ENCODE assay signal across 10 mouse cellular contexts in genomic region chr14:30177850-30178249, GRCm38 (mm10).
DNase-seq lines count a peak whose midpoint lies in the region; ATAC-seq and TF ChIP-seq lines count a peak whose summit lies in the region.
"Had no signal": no experiment of that assay in that cellular context is flagged by ENCODE, and none has a peak within 500 bp of the region (broad histone marks: within the 10 kb centered on the region; RNA-seq: fewer than 3 reads in every experiment).

No protein-coding gene starts in this region.

- no peak overlapping the region for H3K4me3 ChIP-seq in liver, adult 2 months (ENCODE audit: insufficient read depth, low read depth, low read length)
- H3K4me3 ChIP-seq in heart, embryonic 15.5 days: no peak overlapping the region
- H3K4me3 ChIP-seq in midbrain, embryonic 15.5 days: no peak overlapping the region
- H3K4me3 ChIP-seq: erythroblast, embryonic 14.5 days; limb, embryonic 13.5 days had no signal

- no peak overlapping the region for H3K4me2 ChIP-seq in heart, embryonic 15.5 days
- H3K4me2 ChIP-seq in midbrain, embryonic 15.5 days: no peak overlapping the region
- H3K4me2 ChIP-seq: limb, embryonic 13.5 days had no signal

- no peak overlapping the region for H3K9ac ChIP-seq in liver, adult 2 months (ENCODE audit: low read depth, low read length)
- H3K9ac ChIP-seq in heart, embryonic 15.5 days: no peak overlapping the region
- no peak overlapping the region for H3K9ac ChIP-seq in midbrain, embryonic 15.5 days
- H3K9ac ChIP-seq: limb, embryonic 13.5 days had no signal

- no peaks in the 10 kb centered on the region for H3K36me3 ChIP-seq in liver, adult 2 months (ENCODE audit: control insufficient read depth, insufficient read depth, low read length)
- no peaks in the 10 kb centered on the region for H3K36me3 ChIP-seq in heart, embryonic 15.5 days
- no peaks in the 10 kb centered on the region for H3K36me3 ChIP-seq in midbrain, embryonic 15.5 days (replicated peaks)
- H3K36me3 ChIP-seq: limb, embryonic 13.5 days had no signal

- H3K9me3 ChIP-seq in heart, embryonic 15.5 days (replicated peaks): no peaks in the 10 kb centered on the region
- no peaks in the 10 kb centered on the region for H3K9me3 ChIP-seq in midbrain, embryonic 15.5 days
- H3K9me3 ChIP-seq: limb, embryonic 13.5 days had no signal

- no peaks in the 10 kb centered on the region for H3K79me2 ChIP-seq in liver, adult 2 months (ENCODE audit: control insufficient read depth, insufficient read depth, low read length)

- no peaks in the 10 kb centered on the region for H3K27me3 ChIP-seq in liver, adult 2 months (ENCODE audit: control insufficient read depth, insufficient read depth, low read length)
- no peaks in the 10 kb centered on the region for H3K27me3 ChIP-seq in heart, embryonic 15.5 days
- no peaks in the 10 kb centered on the region for H3K27me3 ChIP-seq in midbrain, embryonic 15.5 days (replicated peaks)

- WGBS in liver, adult 2 months: 22% methylated on average over 5 of the region's 5 CpGs
- WGBS in heart, embryonic 15.5 days: 16% methylated on average over 5 of the region's 5 CpGs
- 45% methylated on average over 5 of the region's 5 CpGs for WGBS in midbrain, embryonic 15.5 days

- no peak for TF ChIP-seq POLR2A in liver, adult 2 months (IDR thresholded peaks at IDR 0.05; ENCODE audit: extremely low read depth, insufficient read depth, low read length)

- peak; percentile 47 for ATAC-seq in heart, embryonic 15.5 days (replicated peaks; ENCODE audit: insufficient number of reproducible peaks, insufficient read depth, low FRiP score, low read depth)
- no peak for ATAC-seq in midbrain, embryonic 15.5 days (replicated peaks)

- H3K27ac ChIP-seq in liver, adult 2 months (replicated peaks; ENCODE audit: insufficient read depth, low read depth, low read length): no peak overlapping the region
- no peak overlapping the region for H3K27ac ChIP-seq in heart, embryonic 15.5 days
- H3K27ac ChIP-seq in midbrain, embryonic 15.5 days: no peak overlapping the region
- H3K27ac ChIP-seq: limb, embryonic 13.5 days had no signal

- no peak for TF ChIP-seq CTCF in liver, adult 2 months (IDR thresholded peaks at IDR 0.05; ENCODE audit: low read depth, low read length)

- H3K4me1 ChIP-seq in liver, adult 2 months (ENCODE audit: control insufficient read depth, insufficient read depth, low read length): no peaks in the 10 kb centered on the region
- H3K4me1 ChIP-seq in heart, embryonic 15.5 days (replicated peaks): peaks cover 9% of the 10 kb centered on the region
- H3K4me1 ChIP-seq in midbrain, embryonic 15.5 days: 0 out of 2 replicates have a peak, but pooled peaks cover 3% of the 10 kb centered on the region

- peak; percentile 80 for DNase-seq in liver, adult 2 months (ENCODE audit: extremely low read depth, low read depth, low spot score)
- DNase-seq in liver: no peak
- DNase-seq in adrenal gland, postnatal 36 days: peak; percentile 77 to 82
- peak; percentile 29 for DNase-seq in ovary, postnatal 14 days (ENCODE audit: low spot score)
- DNase-seq in frontal cortex, postnatal 14 days (ENCODE audit: low spot score in 2 of 2): no peak
- DNase-seq in natural killer cell, adult 2 months (ENCODE audit: low spot score in 2 of 2): no peak

Comparison
In these comparisons a context has a peak if more than half of its experiments do, and no peak if none do; other contexts are left out.
1. DNase-seq: peak in liver, adult 2 months (single experiment), adrenal gland, postnatal 36 days (2 of 2) and ovary, postnatal 14 days (single experiment); none in liver (single experiment), frontal cortex, postnatal 14 days (0 of 2) and natural killer cell, adult 2 months (0 of 2).